Mouse (Mus musculus) CH12F3 (cell line): Measurements from ENCODE around the gene Vps9d1.
"Not testable (repeated sequence)": the region's sequence is repeated elsewhere in the genome, so short reads cannot be mapped to it uniquely, and the experiment has no call there.

Experiments used
- in situ Hi-C: fragments of 300-500 bp; cut with MboI; formaldehyde crosslinking; loops from 2 replicates; pipeline ENCODE4 v1.14.3; 2020; ENCODE audit warnings: low sequenced_read_pairs

Vps9d1 gene

DNA sequence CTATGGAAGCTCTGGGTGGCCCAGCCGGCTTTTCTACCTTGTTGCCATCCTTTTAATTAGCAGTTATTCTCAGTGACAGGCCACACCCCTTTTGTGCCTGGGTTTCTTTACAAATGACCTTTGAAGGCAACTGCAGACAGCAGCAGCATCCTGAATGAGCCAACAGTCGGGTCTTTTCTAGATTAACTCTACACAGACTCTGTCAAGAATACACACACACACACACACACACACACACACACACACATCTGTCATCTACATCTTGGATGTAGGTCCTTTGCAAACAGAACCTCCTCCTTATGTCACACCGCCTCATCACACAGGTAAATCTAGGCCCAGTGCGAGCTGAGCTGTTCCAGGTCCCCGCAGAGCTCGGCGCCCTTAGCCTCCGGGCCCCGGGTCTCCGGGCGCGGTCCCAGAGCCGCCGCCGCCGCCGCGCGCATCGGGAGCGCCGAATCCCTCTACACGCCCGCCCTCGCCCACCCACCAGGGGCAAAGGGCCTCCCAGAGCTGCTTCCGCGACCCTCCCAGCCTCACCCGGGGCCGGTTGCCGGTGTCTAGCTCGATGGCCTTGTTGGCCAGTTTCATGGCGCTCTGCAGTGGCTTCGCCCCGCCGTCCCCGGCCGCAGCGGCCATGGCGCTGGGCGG, 573 bp downstream of the Vps9d1 start:
- in situ Hi-C loops: no loop called here

DNA sequence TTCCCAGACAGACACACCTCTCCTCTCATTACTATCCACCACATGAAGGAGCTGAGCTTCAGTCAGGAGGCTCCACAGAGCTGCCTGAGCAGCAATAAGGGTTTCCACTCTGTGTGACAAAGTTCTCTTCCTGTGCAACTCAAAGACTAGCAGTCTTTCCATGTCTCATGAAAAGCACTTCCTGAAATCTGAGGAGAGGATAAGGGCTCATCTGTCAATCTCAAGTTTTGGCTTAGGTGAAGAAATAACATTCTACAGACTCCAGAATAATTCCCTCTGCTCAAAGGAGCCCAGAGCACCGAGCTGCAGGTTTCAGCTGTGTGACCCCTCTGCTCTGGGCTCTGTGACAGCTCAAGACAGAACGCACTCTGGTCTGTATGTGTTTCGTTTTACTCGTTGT, 1.2 kb downstream of the Vps9d1 start:
- in situ Hi-C loops: no loop called here

DNA sequence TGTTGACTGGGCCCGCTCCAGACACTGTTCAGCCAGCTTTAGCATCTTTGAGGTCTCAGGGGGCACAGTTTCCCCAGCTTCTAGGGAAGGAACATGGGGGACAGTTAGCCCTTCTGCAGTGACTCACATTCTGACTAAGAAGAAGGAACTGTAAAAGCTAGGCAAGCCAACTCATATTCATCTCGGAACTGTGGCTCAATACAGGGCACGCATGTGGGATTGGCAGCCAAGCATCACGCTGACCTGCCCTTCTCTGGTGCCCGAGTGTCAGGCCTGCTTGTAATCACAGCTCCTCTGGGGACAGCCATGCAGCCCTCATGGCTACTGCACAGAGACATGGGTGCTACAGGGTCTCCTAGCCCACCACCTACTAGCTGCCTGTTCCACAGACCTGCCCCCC, 3.2 kb downstream of the Vps9d1 start:
- in situ Hi-C loops: no loop called here

DNA sequence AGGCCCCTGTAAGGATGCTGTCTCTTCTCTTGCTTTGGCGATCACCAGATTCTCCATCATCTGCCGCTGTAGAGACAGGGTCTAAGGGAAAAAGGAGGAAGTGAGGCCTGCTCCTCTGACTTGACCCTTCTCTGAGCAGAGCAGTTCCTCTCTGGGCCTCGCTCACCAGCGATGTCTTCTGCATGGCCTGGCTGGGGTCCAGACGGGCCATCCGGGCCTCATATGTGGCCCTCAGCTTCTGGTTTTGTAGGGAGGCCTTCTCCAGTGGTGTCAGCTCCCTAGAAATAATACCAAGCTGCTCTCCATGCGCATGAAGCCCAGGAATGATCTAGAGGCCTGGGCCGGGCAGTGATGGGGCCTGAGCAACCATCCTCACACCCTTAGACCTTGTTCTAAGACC, 5.6 kb downstream of the Vps9d1 start:
- in situ Hi-C loops: no loop called here

DNA sequence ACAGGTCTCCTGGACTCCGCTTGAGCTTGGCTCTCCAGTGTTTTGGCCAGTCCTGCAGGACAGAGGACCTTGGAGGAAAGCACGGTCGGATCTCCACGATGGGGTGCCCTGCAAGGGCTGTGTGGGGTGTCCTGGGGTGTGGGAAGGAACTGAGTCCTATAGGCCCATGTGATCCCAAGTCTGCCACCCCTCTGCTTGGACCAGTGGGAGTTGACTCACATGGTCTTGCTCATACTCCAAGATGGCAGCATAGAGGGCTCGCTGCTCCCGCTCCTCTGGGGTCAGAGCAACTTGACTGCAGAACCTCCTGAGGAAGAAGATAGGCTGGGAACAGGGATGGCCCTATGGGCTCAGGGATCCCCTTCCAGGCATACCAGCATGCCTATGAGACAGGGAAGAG, 6.4 kb downstream of the Vps9d1 start:
- in situ Hi-C loops: no loop called here

DNA sequence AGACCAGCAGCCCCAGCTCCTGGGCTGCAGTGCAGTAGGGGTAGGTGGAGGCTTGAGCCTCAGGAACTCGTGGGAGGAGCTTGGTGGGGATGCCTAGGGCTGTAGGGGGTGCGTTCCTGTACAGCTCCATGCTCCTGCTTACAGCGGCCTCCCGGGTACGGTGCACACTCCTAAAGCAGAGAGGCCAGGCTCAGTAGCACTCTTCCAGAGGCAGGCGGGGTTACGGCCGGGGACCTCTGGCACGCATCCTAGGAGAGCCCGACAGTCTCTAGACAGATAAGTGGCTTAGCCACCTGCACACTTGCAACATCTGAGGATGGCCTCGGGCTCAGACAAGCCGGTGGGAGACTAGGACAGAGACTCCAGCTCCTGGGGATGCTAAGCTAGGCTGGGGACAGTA, 8.6 kb downstream of the Vps9d1 start:
- in situ Hi-C loops: no loop called here

DNA sequence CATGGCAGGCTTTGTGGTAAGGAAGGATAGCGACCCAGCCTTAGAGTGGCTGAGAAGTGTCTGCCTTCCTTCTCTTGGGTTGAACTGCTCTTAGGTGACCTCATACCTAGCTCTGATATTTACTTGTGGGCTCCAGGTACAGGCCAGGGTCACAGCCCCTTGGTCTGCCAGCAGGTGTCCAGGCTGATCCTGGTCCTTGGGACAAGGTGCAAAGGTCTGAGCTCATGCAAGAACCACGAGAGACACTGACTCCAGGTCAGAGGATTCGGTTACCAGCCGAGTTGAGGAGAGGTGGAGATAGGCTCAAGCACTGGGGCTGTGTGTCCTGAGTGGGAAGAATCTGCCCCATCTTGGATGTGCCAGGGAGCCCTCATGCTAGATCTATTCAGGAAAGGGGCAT, 9.8 kb downstream of the Vps9d1 start:
- in situ Hi-C loops: no loop called here

DNA sequence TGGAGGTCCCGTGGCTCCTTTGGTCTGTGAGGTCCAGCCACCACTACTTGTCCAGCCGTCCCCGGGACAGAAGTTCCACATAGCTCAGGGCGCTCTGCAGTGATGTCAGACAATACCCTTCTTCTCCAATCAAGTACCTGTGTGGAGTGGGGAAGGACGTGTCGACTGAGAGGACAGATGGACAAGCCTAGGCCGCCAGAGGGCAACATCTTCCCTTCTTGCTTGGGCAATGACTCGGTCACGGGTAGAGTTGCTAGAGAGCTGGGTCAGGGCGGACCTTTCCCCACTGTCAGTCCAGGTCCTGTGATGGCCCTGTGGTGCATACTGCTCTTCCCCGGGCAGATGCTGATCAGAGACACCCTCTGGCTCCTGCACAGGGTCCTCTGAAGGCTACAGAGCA, 11.1 kb downstream of the Vps9d1 start:
- in situ Hi-C loops: no loop called here

DNA sequence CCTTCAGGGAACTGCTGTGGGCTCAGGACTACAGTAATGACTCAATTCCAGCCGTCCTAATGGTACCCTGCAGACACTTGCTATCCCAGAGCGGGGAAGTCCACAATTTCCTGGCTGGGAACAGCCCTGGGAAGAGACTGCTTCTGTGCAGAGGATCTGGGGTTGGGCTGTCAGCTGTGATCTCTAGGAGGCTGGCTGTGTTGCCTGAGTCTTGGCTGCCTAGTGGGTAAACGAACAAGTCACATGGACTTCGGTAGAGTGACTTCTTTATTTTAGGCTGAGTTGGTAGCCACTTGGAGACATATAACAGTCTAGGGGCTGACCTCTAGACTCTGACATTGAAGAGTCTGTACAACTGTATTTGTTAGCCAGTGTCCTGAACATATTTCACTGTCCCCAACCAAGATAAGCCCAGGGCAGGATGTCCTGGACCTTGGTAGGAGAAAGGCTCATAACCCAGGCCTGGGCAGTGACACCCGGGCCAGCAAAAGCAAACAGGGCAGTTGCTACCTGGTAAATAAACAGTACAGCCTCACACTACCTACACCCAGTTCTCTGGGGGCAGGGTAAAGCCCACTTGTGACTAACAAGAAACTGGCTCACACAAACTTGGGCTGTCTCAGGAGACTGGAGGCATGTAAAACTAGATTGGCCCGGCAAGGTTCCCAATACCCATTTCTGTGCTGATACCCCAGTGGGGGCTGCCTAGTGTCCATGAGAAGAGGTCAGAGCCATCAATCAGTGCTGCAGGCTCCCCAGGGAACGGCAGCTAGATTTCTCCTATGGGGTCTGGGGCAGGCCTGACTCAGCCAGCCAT, 11.8 kb downstream of the Vps9d1 start:
- in situ Hi-C loops: no loop called here

DNA sequence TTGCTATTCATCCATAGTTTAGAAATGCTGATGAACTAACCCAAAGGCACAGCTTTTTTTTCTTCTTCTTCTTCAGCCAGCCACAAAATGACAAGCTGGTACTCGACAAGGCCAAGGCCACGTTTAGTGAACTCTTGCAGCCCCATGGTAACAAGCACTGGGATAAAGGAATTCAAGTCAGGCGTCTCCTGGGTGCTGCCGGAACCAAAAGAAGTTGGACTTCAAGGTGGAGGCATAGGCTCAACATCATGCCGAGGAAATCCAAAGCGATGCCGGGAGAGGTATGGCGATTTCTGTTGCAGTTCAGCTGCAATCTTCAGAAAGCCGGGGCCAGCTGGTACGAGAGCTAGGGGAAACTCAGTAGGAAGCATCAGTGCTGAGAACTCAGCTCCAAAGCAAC, 14.8 kb downstream of the Vps9d1 start:
- in situ Hi-C loops: no loop called here

DNA sequence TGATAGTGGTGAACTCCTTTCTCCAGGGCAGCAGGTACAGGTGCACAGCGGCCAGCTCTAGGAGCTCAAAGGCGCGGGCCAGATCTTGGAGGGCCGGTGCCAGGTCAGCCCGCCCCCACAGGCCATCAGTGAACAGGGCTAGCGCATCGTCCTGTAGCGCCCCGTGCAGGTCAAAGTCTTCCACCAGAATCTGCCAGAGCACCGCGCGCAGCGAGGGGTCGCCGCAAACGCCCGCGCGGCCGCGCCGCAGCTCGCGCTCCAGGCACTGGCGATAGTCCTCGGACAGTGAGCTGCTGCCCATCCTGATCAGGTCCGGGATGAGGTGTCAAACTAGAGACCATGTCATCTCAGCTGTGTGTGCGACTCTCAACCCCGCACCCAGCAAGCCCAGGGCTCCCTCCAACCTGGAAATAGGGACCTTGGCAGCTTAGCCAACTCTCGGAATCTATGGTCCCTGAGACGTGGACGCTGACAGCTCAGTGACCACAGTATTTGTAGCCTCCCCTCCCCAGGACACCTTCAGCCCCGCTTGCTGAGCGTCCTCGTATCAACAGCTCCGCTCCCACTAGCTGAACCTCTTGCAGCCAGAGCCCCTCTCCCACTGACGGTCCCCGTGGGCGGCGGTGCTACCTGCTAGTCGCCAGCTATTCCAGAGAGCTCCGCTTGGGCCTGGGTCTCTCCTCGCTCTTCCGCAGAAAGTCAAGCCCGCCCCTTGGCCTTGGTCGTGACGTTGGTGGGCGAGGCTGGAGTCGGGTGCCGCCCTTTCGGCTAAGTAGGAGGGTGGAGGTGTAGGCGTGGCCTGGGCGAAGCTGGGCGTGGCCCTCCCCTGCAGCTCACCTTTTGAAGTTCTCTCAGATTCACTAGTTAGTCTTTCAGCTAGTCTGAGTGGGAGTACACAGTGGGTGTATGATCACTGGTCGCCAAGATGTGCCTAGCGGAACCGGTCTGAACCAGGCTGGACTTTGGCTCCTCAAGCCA, 18.3 kb downstream of the Vps9d1 start, which contains the start of gene Spata2l:
Gene Spata2l, minus strand, starts transcription at position 714 of the 978 bp plus-strand sequence.
- in situ Hi-C loops: no loop called here

DNA sequence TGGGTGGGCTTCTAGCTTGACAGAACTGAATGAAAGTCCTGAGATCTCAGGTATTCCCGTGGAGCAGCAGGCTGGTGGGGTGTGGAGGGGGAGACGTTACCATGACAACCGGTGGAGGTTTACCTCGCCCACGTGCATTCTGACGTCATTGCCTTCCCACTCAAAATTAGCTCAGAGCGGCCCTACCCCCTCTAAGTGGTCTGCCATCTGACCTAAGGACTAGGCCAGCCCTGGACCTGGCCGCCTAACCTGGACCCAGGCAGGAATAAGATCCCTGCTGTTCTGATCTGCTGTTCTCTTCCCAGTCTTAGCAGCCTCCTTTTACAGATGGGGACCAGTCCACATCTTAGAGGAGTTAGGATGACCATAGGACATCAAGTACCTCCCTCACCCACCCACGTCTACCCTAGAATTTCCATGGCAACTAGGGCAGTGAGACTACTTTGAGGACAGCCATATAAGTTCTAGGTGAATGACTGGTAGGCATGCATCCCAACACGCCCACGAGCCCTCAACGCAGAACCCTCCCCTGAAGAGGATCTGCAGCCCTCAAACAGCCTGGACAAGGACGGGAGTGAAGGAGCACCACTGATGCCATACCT, 19.1 kb downstream of the Vps9d1 start:
- in situ Hi-C loops: no loop called here

DNA sequence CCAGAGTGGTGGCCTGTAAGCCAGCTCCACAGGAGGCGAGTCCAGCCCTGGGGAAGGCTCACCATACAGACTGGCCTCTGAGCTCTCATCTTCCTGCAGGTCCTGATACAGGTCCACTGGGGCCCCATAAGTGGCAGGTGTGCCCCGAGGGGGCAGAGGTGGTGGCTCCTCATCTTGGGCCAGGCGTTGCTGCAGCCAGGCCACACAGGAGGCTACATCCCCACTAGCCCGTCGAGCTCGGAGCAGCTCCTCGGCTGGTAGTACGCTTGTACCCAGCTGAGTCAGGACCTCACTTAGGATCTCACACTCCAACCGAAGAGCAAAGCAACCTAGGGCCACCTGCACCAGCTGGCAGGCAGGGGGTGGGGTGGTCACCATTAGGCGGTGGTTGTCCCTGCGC, 20.4 kb downstream of the Vps9d1 start:
- in situ Hi-C loops: no loop called here

DNA sequence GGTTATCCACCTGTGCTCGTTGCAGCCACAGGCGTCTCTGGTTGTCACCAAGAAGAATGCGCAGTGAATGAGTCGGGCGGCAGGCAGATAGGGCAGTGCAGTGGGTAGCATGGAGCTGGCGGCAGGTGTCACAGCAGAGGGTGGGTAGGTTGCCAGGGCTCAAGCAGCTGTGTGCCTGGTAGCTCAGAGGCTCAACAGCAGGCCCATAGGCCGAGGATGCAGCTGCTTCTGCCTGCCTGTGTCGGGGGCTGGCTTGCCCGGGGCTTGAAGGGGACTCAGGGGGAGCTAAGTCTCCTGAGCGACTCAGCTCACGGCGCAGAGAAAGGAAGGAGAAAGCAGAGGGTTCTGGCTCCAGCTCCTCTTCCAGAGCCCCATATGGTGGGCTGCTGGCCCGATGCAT, 20.8 kb downstream of the Vps9d1 start:
- in situ Hi-C loops: no loop called here

DNA sequence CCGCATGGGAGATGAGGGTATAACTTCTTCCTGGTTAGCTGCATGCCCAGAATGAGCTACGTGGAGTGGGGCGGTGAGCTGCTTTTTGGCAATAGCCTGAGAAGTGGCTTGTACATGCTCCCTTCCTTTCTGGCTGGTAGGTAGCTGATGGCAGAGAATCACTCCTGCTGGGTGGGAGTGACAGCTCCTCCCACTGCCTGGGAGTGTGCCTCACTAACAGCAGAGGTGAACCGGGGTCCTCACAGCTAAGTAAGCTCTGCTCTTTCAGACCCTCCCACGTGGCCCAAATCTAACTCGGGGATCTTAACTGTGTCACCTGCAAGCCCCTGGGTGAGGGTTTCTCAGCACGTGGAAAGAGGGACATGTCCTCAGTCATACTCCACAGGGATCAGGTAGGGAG, 21.6 kb downstream of the Vps9d1 start:
- in situ Hi-C loops: no loop called here

DNA sequence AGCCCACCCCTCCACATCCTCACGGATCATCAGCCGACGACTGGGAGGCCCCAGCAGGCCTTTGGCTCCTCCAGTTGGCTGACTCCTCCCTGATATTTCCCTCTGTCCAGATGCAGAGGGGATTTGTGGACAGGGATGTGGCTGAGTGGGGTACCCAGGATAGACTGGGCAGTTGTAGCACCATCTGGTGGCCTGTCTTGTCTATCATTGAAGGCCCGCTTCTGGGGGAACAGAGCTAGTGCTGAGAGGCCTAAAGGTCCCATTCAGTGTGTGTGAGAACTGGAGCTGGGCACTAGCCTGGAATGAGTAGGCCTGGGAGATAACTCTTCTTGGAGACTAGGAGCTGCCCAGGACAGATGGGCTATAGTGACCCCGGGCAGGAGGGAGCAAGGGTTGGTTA, 22.4 kb downstream of the Vps9d1 start:
- in situ Hi-C loops: no loop called here

DNA sequence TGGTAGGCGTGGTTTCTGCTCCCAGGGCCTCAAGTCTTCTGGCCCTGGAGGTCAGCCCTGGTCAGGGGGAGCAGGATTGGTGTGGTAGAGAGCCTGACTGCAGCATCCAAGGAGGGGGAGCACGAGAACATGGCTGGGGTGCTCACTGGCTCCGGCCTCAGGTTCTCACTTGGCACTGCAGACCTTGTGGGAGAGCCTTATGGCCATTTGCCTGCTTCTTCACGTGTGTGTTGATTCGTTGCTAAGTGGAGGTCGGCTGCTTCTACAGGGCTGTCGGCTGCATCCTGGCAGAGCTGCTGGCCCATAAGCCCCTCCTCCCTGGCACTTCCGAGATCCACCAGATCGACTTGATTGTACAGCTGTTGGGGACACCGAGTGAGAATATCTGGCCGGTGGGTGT, 23.8 kb downstream of the Vps9d1 start:
- in situ Hi-C loops: not testable (repeated sequence)

DNA sequence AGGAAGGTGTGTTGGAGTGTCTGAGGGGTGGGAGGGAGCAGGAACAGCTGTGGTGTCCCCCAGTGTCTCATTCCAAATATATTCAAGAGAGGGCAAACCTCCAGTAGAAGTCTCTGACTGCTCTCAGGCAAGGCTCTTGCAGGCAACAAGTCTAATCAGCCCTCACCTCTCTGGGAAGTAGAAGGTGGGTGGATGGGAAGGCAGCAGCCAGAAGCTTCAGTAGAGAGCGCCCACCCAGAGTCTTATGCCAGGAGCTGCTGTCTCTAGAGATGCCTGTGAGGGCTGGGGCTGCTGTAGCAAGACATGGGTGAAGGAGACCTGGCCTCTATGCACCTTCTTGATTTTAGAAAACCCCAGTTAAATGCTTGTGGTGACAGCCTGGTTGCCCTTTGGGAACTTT, 25.7 kb downstream of the Vps9d1 start:
- in situ Hi-C loops: no loop called here

DNA sequence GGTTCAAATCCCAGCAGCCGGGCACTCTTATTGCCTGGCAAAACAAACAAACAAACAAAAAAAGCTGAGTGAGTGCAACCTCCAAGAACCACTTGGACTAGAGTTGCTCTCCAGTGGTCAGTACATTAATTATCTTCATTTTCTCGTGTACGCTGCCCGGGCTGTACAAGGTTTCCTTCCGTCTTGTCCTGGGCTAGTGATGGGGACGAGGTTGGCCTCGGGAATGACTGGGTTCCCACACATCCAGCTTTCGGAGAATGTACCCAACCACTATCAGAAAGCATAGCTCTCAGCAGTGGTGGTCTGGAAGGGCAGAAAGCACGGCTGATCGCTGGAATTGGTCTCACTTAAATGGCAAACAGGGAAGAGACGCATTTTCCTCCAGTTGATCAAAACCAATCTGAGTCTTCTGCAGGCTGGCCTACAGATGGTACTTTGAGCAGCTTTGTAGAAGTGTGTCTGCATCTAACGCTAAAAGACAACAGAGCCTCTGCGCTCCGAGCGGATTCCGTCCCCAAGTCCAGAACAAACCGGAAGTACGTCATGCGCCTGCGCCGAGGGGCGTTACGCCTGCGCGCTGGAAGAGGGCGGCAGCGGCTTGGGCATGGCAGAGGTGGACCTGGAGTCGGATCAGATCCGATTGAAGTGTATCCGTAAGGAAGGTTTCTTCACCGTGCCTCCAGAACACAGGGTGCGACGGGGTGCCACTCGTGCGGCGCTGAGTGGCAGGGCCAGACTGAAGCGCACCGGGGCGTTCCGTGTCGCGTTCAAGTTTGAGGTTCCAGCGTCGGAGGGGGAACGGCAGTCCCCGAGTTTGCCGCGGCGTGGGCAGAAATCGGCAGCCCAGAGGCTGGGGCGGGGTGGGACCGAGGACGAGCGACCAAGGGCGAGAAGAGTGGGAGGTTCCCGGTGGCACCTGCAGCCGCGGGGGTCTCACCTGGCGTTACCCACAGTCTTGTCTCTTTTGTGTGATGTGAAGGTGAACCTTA, 29.6 kb downstream of the Vps9d1 start, which contains the start of gene Cdk10:
Gene Cdk10, plus strand, starts transcription at position 565 of the 989 bp plus-strand sequence.
- in situ Hi-C loops: no loop called here

DNA sequence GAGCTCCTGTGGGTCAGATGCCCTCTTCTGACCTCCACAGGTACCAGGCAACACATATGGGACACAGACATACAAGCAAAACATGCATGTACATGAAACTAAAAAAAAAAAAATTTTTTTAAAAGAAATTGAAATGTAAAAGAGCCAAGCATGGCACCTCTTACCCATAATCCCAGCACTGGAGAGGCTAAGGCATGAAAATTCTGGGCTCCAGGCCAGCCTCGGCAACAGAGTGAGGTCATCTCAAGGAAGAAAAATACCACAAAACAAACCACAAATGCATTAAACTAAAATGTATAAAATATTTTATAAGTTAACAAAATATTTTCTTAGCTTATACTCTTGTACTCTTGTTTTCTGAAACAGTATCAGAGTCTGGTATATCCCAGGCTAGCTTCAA, 33.2 kb downstream of the Vps9d1 start:
- in situ Hi-C loops: no loop called here
